9 mouse cellular contexts compared by ENCODE assay signal in genomic region chr11:62604123-62604706, GRCm38 (mm10). TPM values are rescaled to one million over a fixed set of nuclear protein-coding genes. Genes with fewer than 3 reads are reported as not detected.
DNase-seq lines count a peak whose midpoint lies in the region; ATAC-seq lines count a peak whose summit lies in the region.
"Had no signal": no experiment of that assay in that cellular context is flagged by ENCODE, and none has a peak within 500 bp of the region (broad histone marks: within the 10 kb centered on the region; RNA-seq: fewer than 3 reads in every experiment).

No protein-coding gene starts in this region.

- WGBS in heart, embryonic 15.5 days = 19% methylated on average over 5 of the region's 5 CpGs
- 20% methylated on average over 5 of the region's 5 CpGs for WGBS in hindbrain, embryonic 13.5 days
- WGBS in midbrain, embryonic 12.5 days = 24% methylated on average over 5 of the region's 5 CpGs

- peaks cover 36% of the 10 kb centered on the region for H3K36me3 ChIP-seq in heart, embryonic 15.5 days
- H3K36me3 ChIP-seq in hindbrain, embryonic 13.5 days = peaks cover 54% of the 10 kb centered on the region
- peaks cover 49% of the 10 kb centered on the region for H3K36me3 ChIP-seq in midbrain, embryonic 12.5 days

- H3K9me3 ChIP-seq in heart, embryonic 15.5 days (replicated peaks) = no peaks in the 10 kb centered on the region
- H3K9me3 ChIP-seq in hindbrain, embryonic 13.5 days = no peaks in the 10 kb centered on the region
- no peaks in the 10 kb centered on the region for H3K9me3 ChIP-seq in midbrain, embryonic 12.5 days

- intact Hi-C loops in heart, postnatal 36 days (cut with DNase I) = no loop called here
- intact Hi-C loops in left cerebral cortex, postnatal 10 days (cut with DNase I) = no loop called here

- H3K9ac ChIP-seq in heart, embryonic 15.5 days = peak overlapping the region; percentile 93
- peak overlapping the region; percentile 90 for H3K9ac ChIP-seq in hindbrain, embryonic 13.5 days
- H3K9ac ChIP-seq in midbrain, embryonic 12.5 days (replicated peaks) = peak overlapping the region; percentile 84

- H3K4me1 ChIP-seq in heart, embryonic 15.5 days (replicated peaks) = peaks cover 38% of the 10 kb centered on the region
- H3K4me1 ChIP-seq in hindbrain, embryonic 13.5 days (replicated peaks) = peaks cover 53% of the 10 kb centered on the region
- H3K4me1 ChIP-seq in midbrain, embryonic 12.5 days = peaks cover 39% of the 10 kb centered on the region

- H3K4me2 ChIP-seq in heart, embryonic 15.5 days = peak overlapping the region; percentile 75
- peak overlapping the region; percentile 94 for H3K4me2 ChIP-seq in hindbrain, embryonic 13.5 days
- H3K4me2 ChIP-seq in midbrain, embryonic 12.5 days (replicated peaks) = peak overlapping the region; percentile 88

- no peaks in the 10 kb centered on the region for H3K27me3 ChIP-seq in heart, embryonic 15.5 days
- no peaks in the 10 kb centered on the region for H3K27me3 ChIP-seq in hindbrain, embryonic 13.5 days
- no peaks in the 10 kb centered on the region for H3K27me3 ChIP-seq in midbrain, embryonic 12.5 days
- H3K27me3 ChIP-seq: Patski had no signal

- no peak for ATAC-seq in heart, embryonic 15.5 days (replicated peaks; ENCODE audit: insufficient number of reproducible peaks, insufficient read depth, low FRiP score, low read depth)
- ATAC-seq in hindbrain, embryonic 13.5 days (ENCODE audit: low FRiP score) = no peak
- no peak for ATAC-seq in midbrain, embryonic 12.5 days (ENCODE audit: low FRiP score, low read depth)
- ATAC-seq: Patski had no signal

- DNase-seq in heart, postnatal 36 days = no peak
- DNase-seq in NIH3T3 (ENCODE audit: low read depth) = peak; percentile 15
- no peak for DNase-seq in left cerebral cortex, postnatal 10 days (ENCODE audit: extremely low spot score in 1 of 2, low spot score in 2 of 2)
- no peak for DNase-seq in thymus, postnatal 36 days
- DNase-seq in spleen, adult 12 weeks (ENCODE audit: low spot score) = no peak

- peak overlapping the region; percentile 94; the same call in 1 of the 2 replicates for H3K27ac ChIP-seq in heart, embryonic 15.5 days
- H3K27ac ChIP-seq in hindbrain, embryonic 13.5 days = peak overlapping the region; percentile 13; the same call in 1 of the 2 replicates
- H3K27ac ChIP-seq in midbrain, embryonic 12.5 days (replicated peaks) = 0 out of 2 replicates have a peak overlapping the region, but pooled peaks have one; percentile 35

- peak overlapping the region; percentile 87 for H3K4me3 ChIP-seq in heart, embryonic 15.5 days
- H3K4me3 ChIP-seq in hindbrain, embryonic 13.5 days = peak overlapping the region; percentile 57
- peak overlapping the region; percentile 72 for H3K4me3 ChIP-seq in midbrain, embryonic 12.5 days

RNA-seq across cellular contexts. Expression of gene Trpv2, which starts 29.9 kb away (rescaled TPM):
- 4.2 and 6.4 TPM in 2 replicates for polyA plus RNA-seq in heart, embryonic 15.5 days (2015; fragmentation: Nextera tagmentation; extraction: Ambion mirVana)
- total RNA-seq in heart, postnatal 36 days (2021) = 1 to 10 TPM; 2.8 to 2.9 TPM
- 21.5 and 21.7 TPM in 2 replicates for polyA plus RNA-seq in hindbrain, embryonic 13.5 days (2015; fragmentation: Nextera tagmentation; extraction: Ambion mirVana)
- 10.9 and 12.7 TPM in 2 replicates for polyA plus RNA-seq in midbrain, embryonic 12.5 days (2016; fragmentation: Nextera tagmentation; extraction: Ambion mirVana)
- total RNA-seq in left cerebral cortex, postnatal 10 days (2021) = 10 to 100 TPM; 27.8 to 30.0 TPM

RNA-seq across cellular contexts. Expression of gene Lrrc75a, which starts 44.1 kb away (rescaled TPM):
- polyA plus RNA-seq in heart, embryonic 15.5 days (2015; fragmentation: Nextera tagmentation; extraction: Ambion mirVana) = 14.6 and 18.5 TPM in 2 replicates
- 1 to 10 TPM; 4.4 to 7.1 TPM for total RNA-seq in heart, postnatal 36 days (2021)
- polyA plus RNA-seq in hindbrain, embryonic 13.5 days (2015; fragmentation: Nextera tagmentation; extraction: Ambion mirVana) = 10.0 and 10.4 TPM in 2 replicates
- polyA plus RNA-seq in midbrain, embryonic 12.5 days (2016; fragmentation: Nextera tagmentation; extraction: Ambion mirVana) = 12.8 and 16.6 TPM in 2 replicates
- total RNA-seq in left cerebral cortex, postnatal 10 days (2021) = 10 to 100 TPM; 13.0 to 14.2 TPM

RNA-seq across cellular contexts. Expression of gene Mmgt2, which starts 44.2 kb away (rescaled TPM):
- polyA plus RNA-seq in heart, embryonic 15.5 days (2015; fragmentation: Nextera tagmentation; extraction: Ambion mirVana) = 44.7 and 49.1 TPM in 2 replicates
- total RNA-seq in heart, postnatal 36 days (2021) = 1 to 10 TPM; 5.4 to 9.9 TPM
- polyA plus RNA-seq in hindbrain, embryonic 13.5 days (2015; fragmentation: Nextera tagmentation; extraction: Ambion mirVana) = 22.8 and 24.9 TPM in 2 replicates
- 36.4 and 39.9 TPM in 2 replicates for polyA plus RNA-seq in midbrain, embryonic 12.5 days (2016; fragmentation: Nextera tagmentation; extraction: Ambion mirVana)
- 10 to 100 TPM; 23.5 to 25.8 TPM for total RNA-seq in left cerebral cortex, postnatal 10 days (2021)

RNA-seq across cellular contexts. Expression of gene Ubb, which starts 53.2 kb away (rescaled TPM):
- polyA plus RNA-seq in heart, embryonic 15.5 days (2015; fragmentation: Nextera tagmentation; extraction: Ambion mirVana) = 2,445 and 2,567 TPM in 2 replicates
- 100 to 1,000 TPM; 708 to 720 TPM for total RNA-seq in heart, postnatal 36 days (2021)
- 4,618 and 4,725 TPM in 2 replicates for polyA plus RNA-seq in hindbrain, embryonic 13.5 days (2015; fragmentation: Nextera tagmentation; extraction: Ambion mirVana)
- polyA plus RNA-seq in midbrain, embryonic 12.5 days (2016; fragmentation: Nextera tagmentation; extraction: Ambion mirVana) = 3,778 and 3,810 TPM in 2 replicates
- 1,000 to 10,000 TPM; 1,760 to 1,780 TPM for total RNA-seq in left cerebral cortex, postnatal 10 days (2021)

Comparison
In these comparisons a context has a peak if more than half of its experiments do, and no peak if none do; other contexts are left out.
1. H3K27ac ChIP-seq: peak in every context shown above with its lines; median percentile 94 in heart, embryonic 15.5 days; 35 in midbrain, embryonic 12.5 days; 13 in hindbrain, embryonic 13.5 days.